21 mouse cellular contexts compared by ENCODE assay signal in the genomic region with DNA sequence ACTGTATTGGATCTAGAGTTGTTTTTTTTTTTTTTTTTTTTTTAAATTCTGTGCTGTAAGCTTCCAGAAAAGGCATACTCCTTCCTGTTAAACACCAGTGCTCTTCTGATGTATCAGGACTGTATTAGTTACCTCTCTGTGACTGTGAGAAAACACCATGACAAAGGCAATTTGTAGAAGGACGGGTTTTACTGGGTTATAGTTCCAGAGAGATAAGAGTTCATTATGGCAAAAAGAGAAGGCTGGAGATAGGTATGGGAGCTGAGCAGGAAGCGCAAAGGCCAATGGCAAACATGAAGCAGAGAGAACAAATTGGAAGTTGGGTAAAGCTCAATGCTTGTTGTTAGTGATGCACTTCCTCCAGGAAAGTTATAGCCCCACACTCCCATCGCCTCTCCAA.
DNase-seq lines count a peak whose midpoint lies in the region; ATAC-seq and TF ChIP-seq lines count a peak whose summit lies in the region.
"Had no signal": no experiment of that assay in that cellular context is flagged by ENCODE, and none has a peak within 500 bp of the region (broad histone marks: within the 10 kb centered on the region; RNA-seq: fewer than 3 reads in every experiment).

No protein-coding gene starts in this region.

- H3K4me2 ChIP-seq in intestine, embryonic 15.5 days (replicated peaks): no peak overlapping the region
- H3K4me2 ChIP-seq in intestine, postnatal 0 days (replicated peaks; ENCODE audit: low read depth): no peak overlapping the region
- H3K4me2 ChIP-seq in intestine, embryonic 16.5 days (ENCODE audit: low read depth, low read length): no peak overlapping the region
- no peak overlapping the region for H3K4me2 ChIP-seq in stomach, postnatal 0 days (replicated peaks; ENCODE audit: low read depth)

- no peak overlapping the region for H3K27ac ChIP-seq in intestine, embryonic 15.5 days
- no peak overlapping the region for H3K27ac ChIP-seq in intestine, postnatal 0 days (ENCODE audit: low read depth, low read length)
- no peak overlapping the region for H3K27ac ChIP-seq in intestine, embryonic 16.5 days (ENCODE audit: low read length)
- H3K27ac ChIP-seq in stomach, postnatal 0 days (replicated peaks): no peak overlapping the region

- H3K36me3 ChIP-seq in intestine, embryonic 15.5 days: no peaks in the 10 kb centered on the region
- H3K36me3 ChIP-seq in intestine, postnatal 0 days (ENCODE audit: control insufficient read depth, insufficient read depth): no peaks in the 10 kb centered on the region
- H3K36me3 ChIP-seq in intestine, embryonic 16.5 days (ENCODE audit: control insufficient read depth, insufficient read depth, low read length): no peaks in the 10 kb centered on the region
- H3K36me3 ChIP-seq in stomach, postnatal 0 days (ENCODE audit: control insufficient read depth, insufficient read depth, low read length): no peaks in the 10 kb centered on the region
- H3K36me3 ChIP-seq: G1E had no signal

- no peaks in the 10 kb centered on the region for H3K9me3 ChIP-seq in intestine, embryonic 15.5 days
- no peaks in the 10 kb centered on the region for H3K9me3 ChIP-seq in intestine, postnatal 0 days (ENCODE audit: control insufficient read depth)
- no peaks in the 10 kb centered on the region for H3K9me3 ChIP-seq in intestine, embryonic 16.5 days (ENCODE audit: control insufficient read depth, low read length)
- H3K9me3 ChIP-seq in stomach, postnatal 0 days (ENCODE audit: control insufficient read depth, low read length): no peaks in the 10 kb centered on the region

- 69% methylated on average over 3 of the region's 3 CpGs for WGBS in intestine, embryonic 15.5 days
- 50% methylated on average over 3 of the region's 3 CpGs for WGBS in intestine, postnatal 0 days
- WGBS in intestine, embryonic 16.5 days: 73% methylated on average over 3 of the region's 3 CpGs
- WGBS in stomach, postnatal 0 days: 74% methylated on average over 3 of the region's 3 CpGs

- no peak for TF ChIP-seq EP300 in stomach, postnatal 0 days (optimal IDR thresholded peaks at IDR 0.05)

- H3K9ac ChIP-seq in intestine, embryonic 15.5 days: no peak overlapping the region
- no peak overlapping the region for H3K9ac ChIP-seq in intestine, postnatal 0 days (ENCODE audit: low read depth, low read length)
- H3K9ac ChIP-seq in intestine, embryonic 16.5 days (ENCODE audit: low read depth, low read length): no peak overlapping the region
- no peak overlapping the region for H3K9ac ChIP-seq in stomach, postnatal 0 days (ENCODE audit: low read length)

- ATAC-seq in intestine, embryonic 15.5 days: peak; percentile 55
- ATAC-seq in intestine, postnatal 0 days: no peak
- peak; percentile 77 for ATAC-seq in intestine, embryonic 16.5 days
- peak; percentile 75 for ATAC-seq in stomach, postnatal 0 days (ENCODE audit: low FRiP score, low TSS enrichment)
- ATAC-seq: activated CD4-positive, CD25-positive, alpha-beta regulatory T cell, adult 4 months; CD4-positive, CD25-positive, alpha-beta regulatory T cell, adult 4 months; Patski had no signal

- no peak for TF ChIP-seq CTCF in intestine, postnatal 0 days (IDR thresholded peaks at IDR 0.05; ENCODE audit: low read depth)
- no peak for TF ChIP-seq CTCF in stomach, postnatal 0 days (IDR thresholded peaks at IDR 0.05; ENCODE audit: low read depth)

- peaks cover 7% of the 10 kb centered on the region for H3K4me1 ChIP-seq in intestine, embryonic 15.5 days (replicated peaks)
- H3K4me1 ChIP-seq in intestine, postnatal 0 days (replicated peaks; ENCODE audit: control insufficient read depth, insufficient read depth, low read length): peaks cover 5% of the 10 kb centered on the region
- H3K4me1 ChIP-seq in intestine, embryonic 16.5 days (ENCODE audit: control insufficient read depth, insufficient read depth, low read length): peaks cover 7% of the 10 kb centered on the region
- H3K4me1 ChIP-seq in stomach, postnatal 0 days (replicated peaks; ENCODE audit: control insufficient read depth, insufficient read depth): no peaks in the 10 kb centered on the region

- H3K4me3 ChIP-seq in intestine, embryonic 15.5 days (replicated peaks): no peak overlapping the region
- H3K4me3 ChIP-seq in intestine, postnatal 0 days (ENCODE audit: low read depth, low read length): no peak overlapping the region
- H3K4me3 ChIP-seq in intestine, embryonic 16.5 days (ENCODE audit: low read length): no peak overlapping the region
- H3K4me3 ChIP-seq in stomach, postnatal 0 days (ENCODE audit: low read depth, low read length): no peak overlapping the region

- no peak for DNase-seq in stomach, postnatal 0 days (ENCODE audit: low spot score)
- DNase-seq in urinary bladder, postnatal 4 days (ENCODE audit: low spot score in 2 of 2): no peak
- no peak for DNase-seq in gastrocnemius, adult 18-20 months (ENCODE audit: low spot score)
- DNase-seq: adrenal gland, adult 2 months; adrenal gland, adult 8-10 months; adrenal gland, postnatal 10 days; adrenal gland, postnatal 14 days; adrenal gland, postnatal 25 days; adrenal gland, postnatal 36 days; B cell, adult 2 months; cerebellum, adult 11 months; cerebellum, adult 11-12 months; cerebellum, adult 18-20 months had no signal

- no peaks in the 10 kb centered on the region for H3K27me3 ChIP-seq in intestine, embryonic 15.5 days (replicated peaks)
- H3K27me3 ChIP-seq in intestine, postnatal 0 days (replicated peaks; ENCODE audit: control insufficient read depth, insufficient read depth, low read length): no peaks in the 10 kb centered on the region
- no peaks in the 10 kb centered on the region for H3K27me3 ChIP-seq in intestine, embryonic 16.5 days (replicated peaks; ENCODE audit: control insufficient read depth, insufficient read depth, low read length)
- H3K27me3 ChIP-seq in stomach, postnatal 0 days (ENCODE audit: control insufficient read depth, insufficient read depth, low read length): no peaks in the 10 kb centered on the region
- H3K27me3 ChIP-seq: CH12.LX, Patski had no signal
